Mouse (Mus musculus): ENCODE data around the gene Ppp1r15a.

Gene Ppp1r15a

GRCm38 (mm10) chr7:45525809-45526473 lies at the start of gene Ppp1r15a, which contains the start of gene Plekha4:
TSS of gene Ppp1r15a (minus strand) at chr7:45526268.
TSS of gene Plekha4 (plus strand) at chr7:45526330.
- DNase-seq (ENCODE audit: low spot score) = peak; percentile 90

GRCm38 (mm10) chr7:45574472-45575379 lies 48.7 kb upstream of the Ppp1r15a start:
- DNase-seq (ENCODE audit: low spot score) = no peak

- no peak for DNase-seq (ENCODE audit: low spot score)
Observed at GRCm38 (mm10) chr7:45573954-45574353, 47.9 kb upstream of the Ppp1r15a start.

- no peak for DNase-seq (ENCODE audit: low spot score)
Observed at GRCm38 (mm10) chr7:45571966-45572365, 45.9 kb upstream of the Ppp1r15a start.

- peak; percentile 72 for DNase-seq (ENCODE audit: low spot score)
Observed at GRCm38 (mm10) chr7:45570103-45570741, 44.2 kb upstream of the Ppp1r15a start, which contains the start of gene Bcat2. TSS of gene Bcat2 (plus strand) at chr7:45570153.

GRCm38 (mm10) chr7:45568601-45569473 lies 42.8 kb upstream of the Ppp1r15a start:
- DNase-seq (ENCODE audit: low spot score) = no peak

- peak; percentile 90 for DNase-seq (ENCODE audit: low spot score)
Observed at GRCm38 (mm10) chr7:45567780-45568516, 41.9 kb upstream of the Ppp1r15a start.

- DNase-seq (ENCODE audit: low spot score) = no peak
Observed at GRCm38 (mm10) chr7:45567112-45567779, 41.2 kb upstream of the Ppp1r15a start.

GRCm38 (mm10) chr7:45565446-45565845 lies 39.4 kb upstream of the Ppp1r15a start:
- DNase-seq (ENCODE audit: low spot score) = no peak

- DNase-seq (ENCODE audit: low spot score) = no peak
Observed at GRCm38 (mm10) chr7:45564811-45565210, 38.7 kb upstream of the Ppp1r15a start.

- no peak for DNase-seq (ENCODE audit: low spot score)
Observed at GRCm38 (mm10) chr7:45561624-45562520, 35.8 kb upstream of the Ppp1r15a start.

- DNase-seq (ENCODE audit: low spot score) = no peak
Observed at GRCm38 (mm10) chr7:45560843-45561623, 35.0 kb upstream of the Ppp1r15a start.

GRCm38 (mm10) chr7:45560241-45560640 lies 34.2 kb upstream of the Ppp1r15a start:
- no peak for DNase-seq (ENCODE audit: low spot score)

GRCm38 (mm10) chr7:45558907-45559306 lies 32.8 kb upstream of the Ppp1r15a start:
- DNase-seq (ENCODE audit: low spot score) = no peak

GRCm38 (mm10) chr7:45555787-45556186 lies 29.7 kb upstream of the Ppp1r15a start:
- peak; percentile 62 for DNase-seq (ENCODE audit: low spot score)

GRCm38 (mm10) chr7:45554744-45555143 lies 28.7 kb upstream of the Ppp1r15a start, which contains the start of gene Hsd17b14:
TSS of gene Hsd17b14 (plus strand) at chr7:45554893.
- no peak for DNase-seq (ENCODE audit: low spot score)

GRCm38 (mm10) chr7:45553990-45554389 lies 27.9 kb upstream of the Ppp1r15a start:
- DNase-seq (ENCODE audit: low spot score) = no peak

GRCm38 (mm10) chr7:45553519-45553918 lies 27.5 kb upstream of the Ppp1r15a start:
- DNase-seq (ENCODE audit: low spot score) = no peak
